Mouse (Mus musculus): ENCODE measurements around the gene Slc34a3. TPM values are rescaled to one million over a fixed set of nuclear protein-coding genes. Genes with fewer than 3 reads are reported as not detected.
A peak's percentile ranks its signal among the peaks of the same experiment; 100 is the strongest.

Slc34a3 gene
- polyA plus RNA-seq, 1 experiment: not detected

DNA sequence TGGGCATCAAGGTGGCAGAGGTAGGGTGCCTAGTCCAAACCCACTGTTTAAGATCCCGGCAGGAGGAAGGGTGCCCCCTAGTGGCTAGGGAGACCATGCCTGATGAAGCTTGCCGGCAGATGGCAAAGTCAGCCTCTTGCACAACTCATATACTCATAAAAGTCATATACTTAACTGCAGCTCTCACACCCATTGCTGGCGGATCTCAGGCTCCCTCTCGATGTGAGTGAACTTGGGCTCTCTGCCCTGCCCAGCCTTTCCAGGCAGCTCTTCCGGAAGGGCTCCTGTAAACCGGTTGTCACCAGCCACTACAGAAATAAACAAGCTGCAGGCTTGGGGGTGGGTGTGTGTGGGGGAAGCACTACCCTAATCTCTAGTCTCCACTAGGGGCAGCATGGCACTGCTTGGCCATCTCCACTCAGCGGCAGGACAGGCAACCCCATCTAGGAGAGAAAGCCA, 5.7 kb downstream of the Slc34a3 start:
- TF ChIP-seq POLR2A (IDR thresholded peaks at IDR 0.05; ENCODE audit: low read depth, low read length) (no peak), CTCF (IDR thresholded peaks at IDR 0.05; ENCODE audit: borderline replicate concordance, insufficient read depth, low read length) (peak; percentile 90)
- Histone ChIP-seq H3K4me1 (ENCODE audit: control insufficient read depth, insufficient read depth, low read length) (peaks cover 3% of the 10 kb centered on the region; the same call in 1 of the 2 replicates), H3K27ac (ENCODE audit: insufficient read depth, low read length) (no peak overlapping the region), H3K4me3 (ENCODE audit: insufficient read depth, low read length) (no peak overlapping the region)

DNA sequence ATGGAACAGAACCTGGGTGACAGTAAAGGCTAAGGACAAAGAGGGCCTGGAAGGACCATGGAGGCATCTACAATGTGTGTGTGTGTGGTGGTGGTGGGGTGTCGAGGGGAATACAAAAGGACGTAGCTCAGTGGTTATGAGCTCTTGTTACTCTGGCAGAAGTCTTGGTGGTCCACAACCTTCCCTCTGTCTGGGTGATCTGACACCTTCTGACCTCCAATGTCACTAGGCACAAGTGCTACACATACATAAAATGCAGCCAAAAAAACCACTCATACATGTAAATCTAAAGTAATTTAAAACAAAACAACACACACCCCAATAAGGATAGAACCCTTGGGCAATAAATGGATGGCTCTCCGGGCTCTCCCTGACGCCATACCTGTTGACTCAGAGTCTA, 6.8 kb downstream of the Slc34a3 start:
- H3K4me1 ChIP-seq (ENCODE audit: control insufficient read depth, insufficient read depth, low read length): peaks cover 3% of the 10 kb centered on the region; the same call in 1 of the 2 replicates
- no peak overlapping the region for H3K27ac ChIP-seq (ENCODE audit: insufficient read depth, low read length)
- no peak for TF ChIP-seq POLR2A (IDR thresholded peaks at IDR 0.05; ENCODE audit: low read depth, low read length)
- TF ChIP-seq CTCF (IDR thresholded peaks at IDR 0.05; ENCODE audit: borderline replicate concordance, insufficient read depth, low read length): no peak

DNA sequence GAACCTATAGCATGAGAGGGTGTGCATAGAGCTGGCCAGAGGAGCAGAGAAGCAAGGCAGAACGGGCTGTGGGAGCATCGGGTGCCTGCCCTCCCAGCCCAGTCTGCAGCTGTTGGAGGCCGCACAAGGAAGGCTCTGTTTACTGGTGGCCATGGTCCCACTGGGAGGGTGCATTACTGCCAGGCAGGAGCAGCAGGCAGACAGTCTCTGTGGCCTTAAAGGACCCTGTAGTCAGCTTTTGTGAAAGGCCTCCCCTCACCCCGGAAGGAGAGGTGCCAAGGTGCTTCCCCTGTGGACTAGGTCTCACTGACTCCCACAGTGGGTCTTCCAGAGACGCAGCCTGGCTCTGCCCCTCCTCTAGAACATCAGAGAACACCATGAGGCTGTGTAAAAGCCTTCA, 7.3 kb downstream of the Slc34a3 start:
- no peak for TF ChIP-seq CTCF (IDR thresholded peaks at IDR 0.05; ENCODE audit: borderline replicate concordance, insufficient read depth, low read length)
- no peak for TF ChIP-seq POLR2A (IDR thresholded peaks at IDR 0.05; ENCODE audit: low read depth, low read length)
- Histone ChIP-seq H3K27ac (ENCODE audit: insufficient read depth, low read length) (no peak overlapping the region), H3K4me1 (ENCODE audit: control insufficient read depth, insufficient read depth, low read length) (peaks cover 3% of the 10 kb centered on the region; the same call in 1 of the 2 replicates), H3K4me3 (ENCODE audit: insufficient read depth, low read length) (no peak overlapping the region)

More for the DNA sequence above, 6.8 kb downstream of the Slc34a3 start:
- H3K4me3 ChIP-seq (ENCODE audit: insufficient read depth, low read length): no peak overlapping the region

DNA sequence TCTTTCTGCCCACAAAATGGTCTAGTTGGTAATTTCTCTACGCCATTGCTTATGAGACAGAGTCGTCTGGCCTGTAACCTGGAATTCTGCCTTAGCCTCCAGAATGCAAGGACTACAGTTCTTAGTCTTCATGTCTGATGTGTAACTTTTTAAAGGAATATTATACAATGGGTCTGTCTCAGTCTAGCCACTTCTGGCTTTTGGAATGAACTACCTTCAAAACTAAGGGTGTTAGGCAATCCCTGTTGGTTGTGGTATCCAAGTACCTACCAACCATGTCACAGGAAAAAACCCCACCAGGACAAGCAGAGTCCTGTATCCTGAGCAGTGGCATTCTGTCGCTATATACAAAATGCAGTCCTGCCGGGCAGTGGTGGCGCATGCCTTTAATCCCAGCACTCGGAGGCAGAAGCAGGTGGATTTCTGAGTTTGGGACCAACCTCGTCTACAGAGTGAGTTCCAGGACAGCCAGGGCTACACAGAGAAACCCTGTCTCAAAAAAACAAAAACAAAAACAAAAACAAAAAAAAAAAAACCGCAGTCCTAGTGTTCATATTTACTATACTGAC, 8.3 kb downstream of the Slc34a3 start:
- Histone ChIP-seq H3K4me1 (ENCODE audit: control insufficient read depth, insufficient read depth, low read length) (peaks cover 3% of the 10 kb centered on the region; the same call in 1 of the 2 replicates), H3K27ac (ENCODE audit: insufficient read depth, low read length) (peak overlapping the region; percentile 98), H3K4me3 (ENCODE audit: insufficient read depth, low read length) (no peak overlapping the region; the same call in 1 of the 2 replicates)
- no peak for TF ChIP-seq CTCF (IDR thresholded peaks at IDR 0.05; ENCODE audit: borderline replicate concordance, insufficient read depth, low read length)
- 0 out of 2 replicates have a peak, but pooled peaks have one; percentile 17 for TF ChIP-seq POLR2A (IDR thresholded peaks at IDR 0.05; ENCODE audit: low read depth, low read length)

DNA sequence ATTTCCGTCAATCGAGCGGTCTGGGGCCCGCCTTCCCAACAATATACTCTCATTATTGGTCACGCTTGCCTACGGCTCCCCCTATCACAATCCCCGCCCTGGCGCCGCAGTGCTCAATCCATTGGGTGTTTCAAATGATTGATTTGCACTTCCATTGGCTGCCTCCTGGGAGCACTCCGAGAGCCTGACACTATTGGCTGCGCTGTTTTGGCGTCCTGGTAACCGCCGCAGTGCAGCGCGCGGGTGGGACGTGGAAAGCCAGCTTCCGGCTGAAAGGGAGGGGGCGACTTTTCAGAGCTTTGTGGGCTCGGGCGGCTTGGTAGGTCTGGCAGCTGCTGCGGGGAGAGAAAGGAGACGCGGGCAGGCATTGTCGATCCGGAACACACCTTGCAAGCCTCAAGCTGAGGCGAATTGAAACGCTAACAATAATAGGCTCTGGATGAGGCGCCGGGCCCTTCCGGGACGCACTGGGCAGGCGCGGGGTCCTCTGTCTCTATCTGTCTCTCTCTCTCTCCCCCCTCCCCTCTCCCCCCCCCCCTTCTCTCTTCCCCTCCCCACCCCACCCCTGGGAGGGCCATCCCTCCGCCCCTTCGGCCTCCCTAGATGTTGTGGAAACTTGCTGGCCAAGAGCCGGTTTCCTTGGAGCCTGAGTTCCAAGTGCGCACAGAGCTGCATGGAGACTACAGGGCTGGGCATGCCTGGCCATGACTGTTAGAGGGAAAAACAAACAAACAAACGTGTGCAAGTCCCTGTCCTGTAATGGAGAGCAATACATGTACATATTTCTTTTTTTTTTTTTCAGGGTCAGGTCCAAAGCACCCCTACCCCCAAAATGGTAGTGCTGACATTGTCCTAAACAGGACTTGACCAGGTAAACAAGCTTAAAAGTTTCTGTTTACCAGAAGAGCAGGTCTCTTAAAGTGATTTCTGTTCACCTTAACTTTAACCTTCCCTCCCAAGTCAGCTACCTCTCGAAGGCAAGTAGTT, 9.1 kb downstream of the Slc34a3 start:
- Histone ChIP-seq H3K4me1 (ENCODE audit: control insufficient read depth, insufficient read depth, low read length) (peaks cover 3% of the 10 kb centered on the region; the same call in 1 of the 2 replicates), H3K27ac (ENCODE audit: insufficient read depth, low read length) (peak overlapping the region; percentile 98), H3K4me3 (ENCODE audit: insufficient read depth, low read length) (peak overlapping the region; percentile 54)
- TF ChIP-seq CTCF (IDR thresholded peaks at IDR 0.05; ENCODE audit: borderline replicate concordance, insufficient read depth, low read length) (no peak), POLR2A (IDR thresholded peaks at IDR 0.05; ENCODE audit: low read depth, low read length) (peak; percentile 66)

DNA sequence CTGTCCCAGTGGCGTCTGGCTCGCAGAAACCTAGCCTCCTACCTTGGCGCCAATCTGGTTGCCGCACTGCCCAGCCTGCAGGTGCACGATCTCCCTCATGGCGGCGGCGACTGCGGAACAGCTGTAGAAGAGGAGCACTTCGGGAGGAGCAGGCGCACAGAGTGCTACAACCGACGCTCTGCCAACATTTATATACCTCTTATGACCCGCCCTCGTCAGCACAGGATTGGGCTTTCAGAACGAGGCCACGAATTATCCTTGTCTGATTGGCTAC, 9.7 kb downstream of the Slc34a3 start, which contains the start of gene Tubb4b:
Gene Tubb4b, minus strand, starts transcription at position 211 of the 274 bp plus-strand sequence.
- H3K27ac ChIP-seq (ENCODE audit: insufficient read depth, low read length): peak within 1 kb of the TSS; percentile 98
- peak within 1 kb of the TSS; percentile 94 for H3K4me3 ChIP-seq (ENCODE audit: insufficient read depth, low read length)
- TF ChIP-seq CTCF (IDR thresholded peaks at IDR 0.05; ENCODE audit: borderline replicate concordance, insufficient read depth, low read length) (no peak), POLR2A (IDR thresholded peaks at IDR 0.05; ENCODE audit: low read depth, low read length) (peak; percentile 100)
- peaks cover 3% of the 10 kb centered on the region; the same call in 1 of the 2 replicates for H3K4me1 ChIP-seq (ENCODE audit: control insufficient read depth, insufficient read depth, low read length)

DNA sequence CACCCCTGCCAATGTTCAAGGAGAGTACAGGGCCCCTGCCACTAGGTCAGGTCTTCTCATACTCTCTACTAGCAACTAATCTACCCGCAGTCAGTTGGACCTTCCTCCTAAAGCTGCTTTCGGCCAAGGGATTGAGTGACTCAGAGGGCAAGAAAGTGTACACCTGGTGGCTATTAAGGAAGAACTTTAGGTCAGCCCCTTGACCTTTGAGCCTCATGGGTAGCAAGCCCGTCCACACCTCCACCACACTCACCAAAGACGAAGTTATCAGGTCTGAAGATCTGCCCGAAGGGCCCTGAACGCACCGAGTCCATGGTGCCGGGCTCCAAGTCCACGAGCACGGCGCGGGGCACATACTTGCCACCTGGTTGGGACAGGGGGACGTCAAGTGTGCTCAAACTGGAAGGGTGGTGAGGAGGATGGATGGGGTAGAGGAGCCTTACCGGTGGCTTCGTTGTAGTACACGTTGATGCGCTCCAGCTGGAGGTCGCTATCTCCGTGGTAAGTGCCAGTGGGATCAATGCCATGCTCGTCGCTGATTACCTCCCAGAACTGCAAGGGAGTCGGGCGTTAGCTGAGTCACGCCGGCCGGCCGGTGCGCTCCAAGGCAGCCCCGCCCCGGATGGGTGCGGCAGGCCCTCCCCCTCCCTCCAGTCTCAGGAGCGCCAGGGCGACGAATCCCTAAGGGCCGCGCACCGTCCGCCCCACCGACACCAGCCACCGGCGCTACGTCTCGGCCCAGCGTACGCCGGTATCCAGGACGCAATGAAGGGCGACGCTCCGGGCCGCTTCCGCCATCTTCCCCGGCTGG, 10.3 kb downstream of the Slc34a3 start:
- Histone ChIP-seq H3K4me1 (ENCODE audit: control insufficient read depth, insufficient read depth, low read length) (peaks cover 3% of the 10 kb centered on the region; the same call in 1 of the 2 replicates), H3K4me3 (ENCODE audit: insufficient read depth, low read length) (peak overlapping the region; percentile 94), H3K27ac (ENCODE audit: insufficient read depth, low read length) (peak overlapping the region; percentile 73)
- no peak for TF ChIP-seq CTCF (IDR thresholded peaks at IDR 0.05; ENCODE audit: borderline replicate concordance, insufficient read depth, low read length)

DNA sequence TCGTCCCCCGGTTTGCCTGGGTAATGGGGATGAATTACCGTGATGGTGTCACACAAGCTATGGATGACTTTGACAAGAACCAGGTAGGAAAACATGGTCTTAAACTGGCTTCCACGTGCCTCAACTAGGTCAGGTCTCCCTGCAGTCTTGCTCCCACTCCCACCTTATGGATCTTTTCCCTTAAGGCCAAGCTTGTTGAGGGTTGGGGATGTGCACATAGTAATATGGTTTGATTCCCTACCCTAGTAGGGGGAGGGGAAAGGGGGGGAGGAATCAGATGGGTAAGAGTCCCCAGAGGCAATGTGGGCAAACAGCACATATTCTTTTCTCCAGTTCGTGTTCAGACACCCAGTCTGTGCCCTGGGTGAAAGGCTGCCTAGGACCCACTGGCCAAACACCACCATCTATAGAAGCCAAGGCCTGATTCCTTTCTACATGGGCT, 12.8 kb downstream of the Slc34a3 start:
- H3K4me1 ChIP-seq (ENCODE audit: control insufficient read depth, insufficient read depth, low read length): peaks cover 3% of the 10 kb centered on the region; the same call in 1 of the 2 replicates
- H3K4me3 ChIP-seq (ENCODE audit: insufficient read depth, low read length): no peak overlapping the region
- no peak overlapping the region for H3K27ac ChIP-seq (ENCODE audit: insufficient read depth, low read length)
- no peak for TF ChIP-seq CTCF (IDR thresholded peaks at IDR 0.05; ENCODE audit: borderline replicate concordance, insufficient read depth, low read length)
- peak; percentile 65 for TF ChIP-seq POLR2A (IDR thresholded peaks at IDR 0.05; ENCODE audit: low read depth, low read length)

DNA sequence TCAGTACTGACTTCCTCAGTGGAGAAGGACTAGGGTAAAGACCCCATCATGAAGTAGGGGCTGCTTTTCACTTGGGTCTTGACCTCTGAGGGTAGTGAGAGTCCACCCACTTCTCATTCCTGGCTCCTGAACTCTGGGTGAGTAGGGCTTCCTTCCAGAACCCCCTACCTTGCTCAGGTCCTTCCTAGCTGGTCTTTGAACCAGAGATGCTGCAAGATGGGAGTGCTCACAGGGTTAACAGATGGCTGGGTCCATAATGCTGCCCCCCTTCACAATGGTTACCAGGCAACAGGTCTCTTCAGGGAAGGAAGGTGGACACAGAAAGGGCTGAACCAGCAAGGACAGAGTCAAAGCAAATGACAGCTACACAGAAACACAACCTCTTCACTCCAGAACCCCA, 15.7 kb downstream of the Slc34a3 start, which contains the start of gene Fam166a:
Gene Fam166a, plus strand, starts transcription at position 301 of the 400 bp plus-strand sequence.
- no peaks in the 10 kb centered on the region for H3K4me1 ChIP-seq (ENCODE audit: control insufficient read depth, insufficient read depth, low read length)
- TF ChIP-seq POLR2A (IDR thresholded peaks at IDR 0.05; ENCODE audit: low read depth, low read length) (no peak), CTCF (IDR thresholded peaks at IDR 0.05; ENCODE audit: borderline replicate concordance, insufficient read depth, low read length) (no peak)

More for the DNA sequence above, 15.7 kb downstream of the Slc34a3 start, which contains the start of gene Fam166a:
- no peak within 1 kb of the TSS for H3K4me3 ChIP-seq (ENCODE audit: insufficient read depth, low read length)
- no peak within 1 kb of the TSS for H3K27ac ChIP-seq (ENCODE audit: insufficient read depth, low read length)
